Mouse (Mus musculus): ENCODE measurements around the gene S100a13.

Gene S100a13

DNA sequence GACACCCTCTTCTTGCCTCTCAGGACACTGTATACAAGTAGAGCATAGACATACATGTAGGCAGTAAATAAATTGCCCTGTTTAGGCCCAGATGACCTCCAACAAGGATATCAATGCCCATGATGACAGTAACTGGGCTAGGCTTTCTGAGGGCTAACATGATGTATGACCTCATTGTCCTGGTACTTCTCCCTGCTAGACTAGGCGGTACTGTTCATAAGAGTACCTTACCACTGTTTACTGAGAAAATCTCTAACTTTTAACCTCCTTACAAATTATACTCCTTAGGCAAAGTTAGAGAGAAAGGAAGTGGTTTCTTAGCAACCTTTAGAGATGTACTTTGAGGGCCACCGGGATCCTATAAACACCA, 36.2 kb downstream of the S100a13 start:
- no peak for DNase-seq (ENCODE audit: extremely low read depth, insufficient read length, low spot score)

DNA sequence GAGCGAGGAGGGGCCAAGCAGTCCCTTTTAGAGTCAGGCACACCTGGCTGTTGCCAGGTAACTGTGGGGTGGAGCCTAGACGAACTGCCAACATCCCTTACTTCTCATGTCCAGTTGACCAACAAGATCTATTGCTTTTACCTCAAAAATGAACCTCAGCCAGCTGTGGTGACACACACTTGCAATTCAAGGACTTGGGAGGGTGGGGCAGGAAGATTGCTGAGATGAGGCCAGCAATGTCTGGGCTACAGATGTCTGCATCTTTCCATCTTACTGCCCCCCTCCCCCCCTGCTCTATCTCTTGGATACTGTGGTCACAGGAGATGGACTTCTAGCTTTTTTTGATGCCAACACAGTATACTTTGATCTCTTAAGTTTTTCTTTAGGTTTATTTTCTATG, 38.0 kb downstream of the S100a13 start:
- no peak for DNase-seq (ENCODE audit: extremely low read depth, insufficient read length, low spot score)

DNA sequence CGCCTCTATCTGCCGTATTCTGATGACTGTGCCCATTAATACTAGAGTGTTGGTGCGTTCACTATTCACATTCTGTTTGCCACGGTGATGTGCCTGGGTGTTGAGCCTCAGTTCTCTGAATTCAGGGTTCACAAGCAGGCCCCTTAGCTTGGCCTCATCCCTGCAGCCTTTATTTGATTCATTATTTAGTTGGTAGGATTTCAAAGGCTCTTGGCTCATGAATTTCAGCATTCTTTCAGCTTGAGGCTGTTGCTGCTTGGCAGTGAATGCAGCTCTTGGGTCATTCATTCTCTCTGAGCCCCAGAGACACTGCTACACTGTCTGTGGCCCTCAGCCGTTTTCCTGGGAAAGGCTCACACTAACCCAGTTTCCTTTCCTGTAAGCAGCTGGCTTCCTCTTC, 41.7 kb downstream of the S100a13 start:
- peak; percentile 23 for DNase-seq (ENCODE audit: extremely low read depth, insufficient read length, low spot score)

DNA sequence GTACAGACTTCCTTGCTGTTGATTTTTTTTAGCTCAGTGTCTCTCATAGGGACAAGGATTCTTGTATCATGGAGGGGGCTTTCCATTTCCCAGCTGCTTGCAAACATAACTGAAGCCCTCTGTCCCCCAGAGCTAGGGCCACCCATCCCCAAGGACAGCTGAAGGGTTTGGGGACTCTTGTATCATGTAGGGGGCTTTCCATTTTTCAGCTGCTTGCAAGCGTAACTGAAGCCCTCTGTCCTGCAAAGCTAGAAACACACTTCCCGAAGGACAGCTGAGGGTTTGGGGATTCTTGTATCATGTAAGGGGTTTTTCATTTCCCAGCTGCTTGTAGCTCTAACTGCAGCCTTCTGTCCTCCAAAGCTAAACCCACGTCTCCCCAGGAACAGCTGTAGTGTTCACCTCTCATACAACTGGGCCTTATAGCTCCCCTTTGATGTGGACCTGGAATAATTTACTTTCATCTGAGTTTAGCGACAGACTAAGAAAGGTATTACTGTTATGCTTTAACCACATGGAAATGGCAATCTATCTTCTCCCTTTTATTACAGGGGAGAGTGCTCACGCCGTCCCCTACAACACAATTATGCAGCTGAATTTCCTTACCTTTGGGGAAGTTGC, 45.9 kb downstream of the S100a13 start, which contains the start of gene S100a3:
Gene S100a3 (plus strand): TSS at position 571 of the 621 bp plus-strand sequence.
- no peak for DNase-seq (ENCODE audit: extremely low read depth, insufficient read length, low spot score)
